Mouse (Mus musculus): ENCODE measurements around the gene Tmem161a. TPM values are rescaled to one million over a fixed set of nuclear protein-coding genes. Genes with fewer than 3 reads are reported as not detected.
A peak's percentile ranks its signal among the peaks of the same experiment; 100 is the strongest.

The Tmem161a gene
- total and polyA plus RNA-seq, 3 experiments, result 48.5 to 73.6 (median 65.0) TPM

DNA sequence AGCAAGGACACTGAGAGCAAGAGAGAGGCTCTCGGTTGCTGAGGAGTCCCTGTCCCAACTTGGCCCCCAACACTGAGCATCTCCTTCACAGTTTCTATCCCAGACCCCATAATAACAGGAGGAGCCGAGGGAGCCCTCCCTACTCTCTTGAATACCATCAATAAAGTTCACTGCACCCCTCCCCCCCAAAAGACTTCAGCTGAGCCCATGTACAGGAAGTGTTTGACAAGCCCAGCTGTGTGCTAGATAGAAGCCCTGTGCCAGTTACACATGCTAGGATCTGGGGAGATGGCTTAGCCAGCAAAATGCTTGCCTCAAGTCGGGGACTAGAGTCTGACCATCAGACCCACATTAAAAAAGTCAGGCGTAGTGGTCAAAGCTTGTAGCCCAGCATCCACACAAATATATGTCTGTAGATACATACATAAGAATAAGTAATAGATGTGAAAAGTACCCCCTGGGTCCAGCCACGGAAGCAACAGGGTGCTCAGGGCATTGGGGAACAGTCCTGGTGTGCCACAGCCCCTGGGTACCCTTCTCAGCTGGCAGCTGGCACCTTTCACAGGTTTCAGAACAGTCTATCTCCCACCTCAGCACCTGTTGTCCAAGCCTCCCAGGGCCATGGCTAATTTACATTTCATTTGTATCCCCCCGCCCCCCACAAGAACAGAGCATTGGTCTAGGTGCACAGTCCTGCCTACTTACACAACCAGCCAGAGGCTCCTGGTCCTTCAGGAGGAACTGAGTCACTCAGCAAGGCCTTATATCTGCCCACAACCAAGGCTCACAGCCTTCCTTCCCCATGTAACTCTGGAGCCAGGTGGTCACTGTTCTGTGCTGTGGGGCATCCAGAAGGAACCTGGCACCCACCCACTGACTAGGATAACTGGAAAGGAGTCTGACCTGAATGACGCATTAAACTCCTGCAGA lies 24.2 kb upstream of the Tmem161a start (continued):
- no peak for TF ChIP-seq USF1 (IDR thresholded peaks at IDR 0.05; ENCODE audit: low read depth, low read length)

GRCm38 (mm10) chr8:70150158-70150557 lies 22.0 kb upstream of the Tmem161a start:
- Histone ChIP-seq H3K4me1 (ENCODE audit: control insufficient read depth in 1 of 2, insufficient read depth in 2 of 2) (peaks cover 53 to 70% of the 10 kb centered on the region in 2 experiments), H3K4me3 (replicated peaks in 1 of 3; ENCODE audit: low read depth in 2 of 3, low read length in 2 of 3, poor library complexity in 1 of 3) (peak overlapping the region in 1 of 3 experiments; percentile 21), H3K4me2 (ENCODE audit: insufficient read depth, low read depth, poor library complexity, severe bottlenecking) (peak overlapping the region; percentile 25), H3K27ac (ENCODE audit: insufficient read depth, low read depth) (peak overlapping the region; percentile 75), H3K27me3 (replicated peaks) (no peaks in the 10 kb centered on the region), H3K79me2 (replicated peaks; ENCODE audit: control insufficient read depth, extremely low read depth, insufficient read depth, poor library complexity, severe bottlenecking) (peaks cover 26% of the 10 kb centered on the region), H3K36me3 (replicated peaks in 1 of 2; ENCODE audit: control insufficient read depth in 1 of 2, insufficient read depth in 1 of 2, low read length in 1 of 2) (peaks cover 11 to 27% of the 10 kb centered on the region in 2 experiments), H3K9ac (ENCODE audit: insufficient read depth, low read depth) (peak overlapping the region; percentile 58), H3K9me3 (replicated peaks; ENCODE audit: low read length) (peaks cover 5% of the 10 kb centered on the region)
- DNase-seq (ENCODE audit: extremely low read depth), result peak; percentile 71
- in situ Hi-C loops (cut with MboI; ENCODE audit: low pct_ligation_motif_present, low pct_unique_long_range_greater_than_20kb, low sequenced_read_pairs) (no loop called here), dilution Hi-C loops (cut with MboI; ENCODE audit: extremely low pct_ligation_motif_present, extremely low pct_unique_long_range_greater_than_20kb, low sequenced_read_pairs) (no loop called here)
- TF ChIP-seq HCFC1 (IDR thresholded peaks at IDR 0.05; ENCODE audit: low read depth, low read length) (peak; percentile 45; the same call in 1 of the 2 replicates), SMC3 (IDR thresholded peaks at IDR 0.05; ENCODE audit: low read depth, low read length) (no peak), JUND (conservative IDR thresholded peaks at IDR 0.05; ENCODE audit: low read depth, low read length) (no peak), ELF1 (IDR thresholded peaks at IDR 0.05; ENCODE audit: low read depth, low read length) (peak; percentile 59), MAX (IDR thresholded peaks at IDR 0.05; ENCODE audit: low read length) (0 out of 2 replicates have a peak, but pooled peaks have one; percentile 8), MEF2A (IDR thresholded peaks at IDR 0.05; ENCODE audit: borderline replicate concordance, low read depth, low read length) (peak; percentile 66; the same call in 1 of the 2 replicates), GABPA (IDR thresholded peaks at IDR 0.05; ENCODE audit: insufficient replicate concordance, low read depth, low read length) (no peak), CHD2 (IDR thresholded peaks at IDR 0.05; ENCODE audit: low read length) (peak; percentile 82), BHLHE40 (IDR thresholded peaks at IDR 0.05; ENCODE audit: low read depth, low read length) (peak; percentile 63), ZMIZ1 (IDR thresholded peaks at IDR 0.05; ENCODE audit: low read depth, low read length) (no peak), ZNF384 (IDR thresholded peaks at IDR 0.05; ENCODE audit: low read depth, low read length) (no peak), MAZ (IDR thresholded peaks at IDR 0.05; ENCODE audit: low read depth, low read length) (peak; percentile 89), RAD21 (IDR thresholded peaks at IDR 0.05; ENCODE audit: low read depth, low read length) (no peak), NRF1 (IDR thresholded peaks at IDR 0.05; ENCODE audit: low read depth, low read length) (0 out of 2 replicates have a peak, but pooled peaks have one; percentile 33), POLR2A (IDR thresholded peaks at IDR 0.05; ENCODE audit: low read depth, low read length) (no peak), POLR2AphosphoS2 (IDR thresholded peaks at IDR 0.05; ENCODE audit: low read depth, low read length) (no peak), ZC3H11A (IDR thresholded peaks at IDR 0.05; ENCODE audit: low read depth, low read length) (no peak), ETS1 (conservative IDR thresholded peaks at IDR 0.05; ENCODE audit: low read depth, low read length) (peak; percentile 67), CHD1 (IDR thresholded peaks at IDR 0.05; ENCODE audit: low read depth, low read length) (no peak), NELFE (IDR thresholded peaks at IDR 0.05; ENCODE audit: low read depth, low read length) (no peak), PAX5 (IDR thresholded peaks at IDR 0.05; ENCODE audit: low read length) (no peak), IRF4 (IDR thresholded peaks at IDR 0.05; ENCODE audit: low read depth, low read length) (peak; percentile 77), TCF12 (IDR thresholded peaks at IDR 0.05; ENCODE audit: low read depth, low read length) (peak; percentile 96), MAFK (IDR thresholded peaks at IDR 0.05; ENCODE audit: insufficient replicate concordance, low read length) (no peak), EP300 (IDR thresholded peaks at IDR 0.05; ENCODE audit: low read length) (peak; percentile 50; the same call in 1 of the 2 replicates)
